Mouse (Mus musculus): ENCODE results near the gene Gnat1.

DNA sequence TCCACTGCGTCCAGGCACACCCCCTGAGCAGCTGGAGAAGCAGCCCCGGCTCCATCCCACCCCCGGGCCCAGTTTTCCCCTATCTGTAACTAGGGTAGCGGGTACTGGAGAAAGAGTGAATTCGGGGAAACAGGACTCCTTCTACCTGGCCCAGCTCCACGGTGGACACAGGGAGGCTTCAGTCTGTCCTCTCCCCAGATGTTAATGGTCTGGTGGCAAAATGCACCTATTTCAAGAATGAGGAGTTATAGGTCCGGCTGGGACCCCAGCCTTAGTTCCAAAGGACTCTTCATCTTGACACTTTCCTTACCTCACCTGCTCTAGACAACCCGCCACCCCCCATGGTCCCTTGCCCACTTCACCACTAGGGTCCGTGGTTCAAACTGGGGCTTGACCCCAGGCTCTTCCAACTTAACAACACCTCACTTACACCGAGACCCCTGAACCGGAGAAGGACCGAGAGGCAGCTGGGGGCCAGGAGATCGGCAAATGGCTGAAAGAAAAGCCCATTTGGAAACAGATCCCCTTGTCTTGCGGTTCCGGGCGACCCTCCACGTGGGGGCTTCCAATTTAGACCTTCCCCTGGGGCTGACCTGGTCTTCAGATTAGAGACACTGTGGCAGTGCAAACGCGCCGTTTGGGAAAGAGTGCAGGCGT is 29.1 kb upstream of the Gnat1 start:
- TF ChIP-seq POLR2A (IDR thresholded peaks at IDR 0.05; ENCODE audit: low read depth, low read length): no peak
- TF ChIP-seq CTCF (conservative IDR thresholded peaks at IDR 0.05; ENCODE audit: insufficient read depth, insufficient read length, low read depth, low read length): no peak
